Mouse (Mus musculus) CH12.LX (cell line): ENCODE results near the gene Bmf. TPM values are rescaled to one million over a fixed set of nuclear protein-coding genes. Genes with fewer than 3 reads are reported as not detected.

Source experiments
- DNase-seq: peaks from one replicate; pipeline ENCODE4 v3.0.0-alpha.2; 2013; ENCODE audit errors: extremely low read depth
- H3K27ac ChIP-seq: 2 replicates; pipeline ENCODE4 v1.5.1; 2012; ENCODE audit warnings: low read depth, mild to moderate bottlenecking, control low read depth, moderate library complexity; ENCODE audit not compliant: insufficient read depth
- H3K27me3 ChIP-seq: replicated peaks from 2 replicates; pipeline ENCODE3; 2012; ENCODE audit warnings: inconsistent platforms
- H3K36me3 ChIP-seq, 2 experiments: replicated peaks in 1 of 2; 2 replicates each; pipeline versions ENCODE3 to v1.6.1; 2012; ENCODE audit warnings: inconsistent platforms in 1 of 2, low read length in 1 of 2, mild to moderate bottlenecking in 1 of 2, mixed read lengths in 1 of 2, moderate library complexity in 1 of 2; ENCODE audit not compliant: control insufficient read depth in 1 of 2, insufficient read depth in 1 of 2
- H3K4me1 ChIP-seq, 2 experiments: 2 replicates each; pipeline ENCODE4 v1.6.1; 2012; ENCODE audit warnings: inconsistent platforms in 1 of 2, moderate library complexity in 1 of 2; ENCODE audit not compliant: insufficient read depth in 2 of 2, control insufficient read depth in 1 of 2
- H3K4me2 ChIP-seq: 2 replicates; pipeline ENCODE4 v1.6.1; 2012; ENCODE audit warnings: low read depth, mild to moderate bottlenecking, control low read depth; ENCODE audit not compliant: poor library complexity, insufficient read depth, severe bottlenecking
- H3K4me3 ChIP-seq, 3 experiments: fragments of 150-350 bp in 1 of 3; sonication (generic) in 1 of 3; replicated peaks in 1 of 3; 2 replicates each; pipeline versions ENCODE3 to v1.5.1; 2011 to 2012; ENCODE audit warnings: low read depth in 2 of 3, low read length in 2 of 3, mild to moderate bottlenecking in 2 of 3, moderate library complexity in 2 of 3, control low read depth in 1 of 3, improper control_type of control experiment in 1 of 3, inconsistent platforms in 1 of 3, mixed read lengths in 1 of 3; ENCODE audit not compliant: poor library complexity in 1 of 3
- H3K79me2 ChIP-seq: replicated peaks from 2 replicates; pipeline ENCODE4 v1.6.1; 2012; ENCODE audit warnings: mild to moderate bottlenecking, moderate library complexity; ENCODE audit not compliant: control insufficient read depth, poor library complexity, insufficient read depth, severe bottlenecking; ENCODE audit errors: extremely low read depth
- H3K9ac ChIP-seq: 2 replicates; pipeline ENCODE4 v1.6.1; 2012; ENCODE audit warnings: low read depth, mild to moderate bottlenecking, control low read depth, moderate library complexity; ENCODE audit not compliant: insufficient read depth
- H3K9me3 ChIP-seq: replicated peaks from 2 replicates; pipeline ENCODE3; 2012; ENCODE audit warnings: low read length, inconsistent platforms, mixed read lengths
- BHLHE40 ChIP-seq: IDR thresholded peaks from 2 replicates; pipeline ENCODE4 v1.6.1; 2011; ENCODE audit warnings: mild to moderate bottlenecking, low read depth, low read length, improper control_type of control experiment
- CHD1 ChIP-seq: IDR thresholded peaks from 2 replicates; pipeline ENCODE4 v1.6.1; 2012; ENCODE audit warnings: low read depth, low read length, improper control_type of control experiment, inconsistent platforms
- CHD2 ChIP-seq: IDR thresholded peaks from 2 replicates; pipeline ENCODE4 v1.6.1; 2011; ENCODE audit warnings: low read length, improper control_type of control experiment
- CTCF ChIP-seq, 2 experiments: IDR thresholded peaks in 1 of 2; conservative IDR thresholded peaks in 1 of 2; 2 replicates each; pipeline ENCODE4 v1.5.1; 2011 to 2012; ENCODE audit warnings: low read depth in 2 of 2, low read length in 2 of 2, improper control_type of control experiment in 1 of 2, inconsistent platforms in 1 of 2, mild to moderate bottlenecking in 1 of 2, moderate library complexity in 1 of 2
- ELF1 ChIP-seq: IDR thresholded peaks from 2 replicates; pipeline ENCODE4 v1.6.1; 2014; ENCODE audit warnings: low read depth, mild to moderate bottlenecking, inconsistent platforms, low read length, improper control_type of control experiment
- EP300 ChIP-seq: IDR thresholded peaks from 2 replicates; pipeline ENCODE4 v1.6.1; 2011; ENCODE audit warnings: low read length, improper control_type of control experiment
- ETS1 ChIP-seq: conservative IDR thresholded peaks from 2 replicates; pipeline ENCODE4 v1.6.1; 2012; ENCODE audit warnings: low read depth, mild to moderate bottlenecking, inconsistent platforms, low read length, improper control_type of control experiment, moderate library complexity
- HCFC1 ChIP-seq: IDR thresholded peaks from 2 replicates; pipeline ENCODE4 v1.6.1; 2012; ENCODE audit warnings: low read depth, mild to moderate bottlenecking, inconsistent platforms, low read length, improper control_type of control experiment
- IRF4 ChIP-seq: IDR thresholded peaks from 2 replicates; pipeline ENCODE4 v1.6.1; 2014; ENCODE audit warnings: low read depth, mild to moderate bottlenecking, inconsistent platforms, low read length, improper control_type of control experiment
- JUND ChIP-seq: conservative IDR thresholded peaks from 2 replicates; pipeline ENCODE4 v1.6.1; 2011; ENCODE audit warnings: low read depth, low read length, improper control_type of control experiment
- KAT2A ChIP-seq: IDR thresholded peaks from 2 replicates; pipeline ENCODE4 v1.6.1; 2012; ENCODE audit warnings: low read length, improper control_type of control experiment, inconsistent platforms; ENCODE audit not compliant: insufficient replicate concordance
- MAFK ChIP-seq: IDR thresholded peaks from 2 replicates; pipeline ENCODE4 v1.6.1; 2011; ENCODE audit warnings: low read length, improper control_type of control experiment; ENCODE audit not compliant: insufficient replicate concordance
- MAX ChIP-seq: IDR thresholded peaks from 2 replicates; pipeline ENCODE4 v1.6.1; 2011; ENCODE audit warnings: low read length, improper control_type of control experiment
- MEF2A ChIP-seq: IDR thresholded peaks from 2 replicates; pipeline ENCODE4 v1.6.1; 2014; ENCODE audit warnings: low read depth, mild to moderate bottlenecking, inconsistent platforms, low read length, improper control_type of control experiment, borderline replicate concordance
- MXI1 ChIP-seq: IDR thresholded peaks from 2 replicates; pipeline ENCODE4 v1.6.1; 2011; ENCODE audit warnings: mild to moderate bottlenecking, low read depth, low read length, improper control_type of control experiment
- MYC ChIP-seq: IDR thresholded peaks from 2 replicates; pipeline ENCODE4 v1.6.1; 2011; ENCODE audit warnings: low read depth, mild to moderate bottlenecking, improper control_type of control experiment, low read length
- NELFE ChIP-seq: IDR thresholded peaks from 2 replicates; pipeline ENCODE4 v1.6.1; 2011; ENCODE audit warnings: low read depth, low read length, improper control_type of control experiment
- NRF1 ChIP-seq: IDR thresholded peaks from 2 replicates; pipeline ENCODE4 v1.6.1; 2014; ENCODE audit warnings: low read depth, mild to moderate bottlenecking, inconsistent platforms, low read length, improper control_type of control experiment, moderate library complexity
- PAX5 ChIP-seq: IDR thresholded peaks from 2 replicates; pipeline ENCODE4 v1.6.1; 2012; ENCODE audit warnings: low read length, inconsistent platforms, mixed read lengths
- POLR2A ChIP-seq: IDR thresholded peaks from 2 replicates; pipeline ENCODE4 v1.6.1; 2011; ENCODE audit warnings: low read depth, mild to moderate bottlenecking, improper control_type of control experiment, low read length
- POLR2AphosphoS2 ChIP-seq: IDR thresholded peaks from 2 replicates; pipeline ENCODE4 v1.6.1; 2011; ENCODE audit warnings: low read depth, low read length, improper control_type of control experiment
- RAD21 ChIP-seq: IDR thresholded peaks from 2 replicates; pipeline ENCODE4 v1.6.1; 2011; ENCODE audit warnings: low read depth, mild to moderate bottlenecking, low read length, improper control_type of control experiment, moderate library complexity
- RCOR1 ChIP-seq: conservative IDR thresholded peaks from 2 replicates; pipeline ENCODE4 v1.6.1; 2012; ENCODE audit warnings: low read depth, mild to moderate bottlenecking, inconsistent platforms, low read length, improper control_type of control experiment
- SIN3A ChIP-seq: IDR thresholded peaks from 2 replicates; pipeline ENCODE4 v1.6.1; 2012; ENCODE audit warnings: low read length, improper control_type of control experiment, inconsistent platforms
- TBP ChIP-seq: conservative IDR thresholded peaks from 2 replicates; pipeline ENCODE4 v1.6.1; 2011; ENCODE audit warnings: low read depth, low read length, improper control_type of control experiment
- TCF12 ChIP-seq: IDR thresholded peaks from 2 replicates; pipeline ENCODE4 v1.6.1; 2014; ENCODE audit warnings: low read depth, mild to moderate bottlenecking, inconsistent platforms, low read length, improper control_type of control experiment
- USF1 ChIP-seq: IDR thresholded peaks from 2 replicates; pipeline ENCODE4 v1.6.1; 2014; ENCODE audit warnings: low read depth, mild to moderate bottlenecking, inconsistent platforms, low read length, improper control_type of control experiment
- ZC3H11A ChIP-seq: IDR thresholded peaks from 2 replicates; pipeline ENCODE4 v1.6.1; 2012; ENCODE audit warnings: low read depth, mild to moderate bottlenecking, inconsistent platforms, low read length, improper control_type of control experiment
- ZMIZ1 ChIP-seq: IDR thresholded peaks from 2 replicates; pipeline ENCODE4 v1.6.1; 2012; ENCODE audit warnings: low read depth, mild to moderate bottlenecking, inconsistent platforms, low read length, improper control_type of control experiment
- dilution Hi-C: fragments of 300-500 bp; cut with MboI; formaldehyde crosslinking; loops from 2 replicates; pipeline ENCODE4 v1.14.3; 2020; ENCODE audit warnings: low sequenced_read_pairs; ENCODE audit not compliant: extremely low pct_unique_long_range_greater_than_20kb, extremely low pct_ligation_motif_present
- in situ Hi-C: fragments of 300-500 bp; cut with MboI; formaldehyde crosslinking; loops from 3 replicates; pipeline ENCODE4 v1.14.3; 2019; ENCODE audit warnings: low sequenced_read_pairs, low pct_ligation_motif_present, low pct_unique_long_range_greater_than_20kb, mixed read lengths
- polyA plus RNA-seq: library from polyadenylated mRNA; unstranded; fragments of >175 nt; gene quantifications from 2 replicates; pipeline ENCODE4 v1.2.1, GENCODE M21; 2012; ENCODE audit warnings: low read depth; ENCODE audit not compliant: insufficient read length
- total RNA-seq, 2 experiments: library from RNA; depleted of rRNA; stranded (reverse); fragments of 300-350 nt in 1 of 2; fragments of >200 nt in 1 of 2; gene quantifications; 2 replicates each; pipeline ENCODE4 v1.2.3; 2012 to 2014

Gene Bmf
- total and polyA plus RNA-seq, 3 experiments: 1.4 to 5.6 (median 2.6) TPM

DNA sequence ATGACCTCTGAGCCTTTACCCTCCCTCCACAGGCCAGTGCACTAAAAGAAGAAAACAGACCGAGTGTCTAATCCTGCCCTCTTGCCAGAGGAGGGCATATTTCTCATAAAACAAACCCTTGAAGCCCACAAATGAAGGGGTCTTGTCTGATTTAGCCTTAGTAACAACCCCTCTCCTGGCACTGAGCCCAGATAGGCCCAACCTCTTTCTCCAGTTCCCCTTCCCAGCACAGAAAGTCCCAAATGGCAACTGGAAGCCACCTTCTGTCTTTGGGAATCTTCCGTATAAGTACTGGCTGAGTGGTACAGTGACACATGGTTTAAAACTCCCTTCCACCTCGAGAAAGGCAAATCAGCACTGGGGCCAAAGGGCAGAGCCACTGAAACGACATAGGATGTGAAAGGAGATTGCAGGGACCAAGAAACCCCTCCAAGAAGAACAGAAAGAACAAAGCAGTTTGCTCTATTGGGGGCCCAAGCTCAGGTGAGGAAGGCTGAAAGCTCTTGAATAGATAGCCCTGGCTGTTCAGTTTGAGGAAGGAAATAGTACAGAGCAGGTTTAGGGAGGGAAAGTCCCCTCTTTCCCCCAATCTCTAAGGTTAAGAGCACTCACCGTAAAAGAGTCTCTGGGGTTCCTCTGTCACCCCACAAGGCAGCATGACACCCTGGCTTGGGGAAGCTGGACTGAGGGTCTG is 3.2 kb downstream of the Bmf start:
- Histone ChIP-seq H3K9me3 (peaks cover under 1% of the 10 kb centered on the region), H3K9ac (peak overlapping the region; percentile 64), H3K36me3 (no peaks in the 10 kb centered on the region), H3K27me3 (no peaks in the 10 kb centered on the region), H3K4me2 (peak overlapping the region; percentile 95), H3K4me1 (peaks cover 35 to 78% of the 10 kb centered on the region in 2 experiments), H3K79me2 (no peaks in the 10 kb centered on the region)
- dilution Hi-C loops: no loop called here
- no peak for DNase-seq
- no peak for TF ChIP-seq PAX5
- TF ChIP-seq EP300: peak; percentile 43; the same call in 1 of the 2 replicates
- no peak for TF ChIP-seq CHD1
- peak; percentile 86 for TF ChIP-seq TBP
- TF ChIP-seq IRF4: peak; percentile 46; the same call in 1 of the 2 replicates
- TF ChIP-seq ETS1: peak; percentile 21
- TF ChIP-seq JUND: no peak
- TF ChIP-seq BHLHE40: 0 out of 2 replicates have a peak, but pooled peaks have one; percentile 32
- no peak for TF ChIP-seq ZMIZ1
- TF ChIP-seq NRF1: no peak
- TF ChIP-seq, all 38 proteins: peak for 5
- H3K27ac ChIP-seq: peak overlapping the region; percentile 85
- in situ Hi-C loops: no loop called here
- H3K4me3 ChIP-seq: peak overlapping the region; percentile 8 to 33 (median 30)

DNA sequence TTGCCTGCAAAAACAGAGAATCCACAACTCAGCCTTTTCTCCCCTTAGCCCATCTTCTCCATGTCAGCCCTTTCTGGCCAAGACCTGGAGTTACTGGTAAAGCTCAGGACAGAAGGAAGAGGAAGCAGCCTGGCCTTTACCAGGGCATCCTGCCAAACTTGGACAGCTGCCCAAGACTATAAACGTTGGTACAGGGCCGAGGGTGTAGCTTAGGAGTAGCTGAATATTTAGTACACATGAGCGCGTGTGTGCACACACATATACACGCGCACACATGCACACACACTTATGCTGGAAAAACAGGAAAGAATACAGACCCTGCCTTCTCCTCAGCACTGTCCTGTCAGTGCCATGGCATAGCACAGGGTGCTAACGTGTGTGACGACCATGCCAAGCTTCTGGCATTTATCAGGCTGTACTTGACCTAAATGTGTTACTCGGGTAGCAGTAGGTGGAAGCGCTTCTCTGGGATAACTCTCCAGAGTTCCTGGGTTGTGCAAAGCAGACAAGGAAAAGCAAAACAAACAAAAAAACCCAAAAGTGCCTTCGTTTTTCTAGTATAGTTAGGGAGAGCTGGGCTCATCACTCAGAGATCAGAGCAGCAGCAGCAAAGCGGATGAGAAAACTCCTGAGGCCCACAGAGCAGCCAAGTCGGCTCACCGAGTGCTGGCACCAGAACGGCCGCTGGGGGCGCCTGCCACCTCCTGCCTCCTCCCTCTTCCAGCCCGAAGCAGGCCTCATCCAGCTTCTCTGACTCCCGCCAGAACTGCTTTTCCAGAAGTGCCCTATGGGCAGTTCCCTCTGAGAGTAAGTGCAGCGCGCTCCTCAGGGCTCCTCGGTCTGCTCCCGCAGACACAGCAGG is 4.0 kb downstream of the Bmf start:
- H3K4me1 ChIP-seq: peaks cover 36 to 86% of the 10 kb centered on the region in 2 experiments
- dilution Hi-C loops (no loop called here), in situ Hi-C loops (no loop called here)
- H3K4me3 ChIP-seq: peak overlapping the region; percentile 8 to 33 (median 30)
- no peaks in the 10 kb centered on the region for H3K9me3 ChIP-seq
- H3K36me3 ChIP-seq: no peaks in the 10 kb centered on the region
- DNase-seq: peak; percentile 78
- H3K27ac ChIP-seq: peak overlapping the region; percentile 85
- H3K9ac ChIP-seq: peak overlapping the region; percentile 64
- no peaks in the 10 kb centered on the region for H3K27me3 ChIP-seq
- H3K79me2 ChIP-seq: no peaks in the 10 kb centered on the region
- peak overlapping the region; percentile 95 for H3K4me2 ChIP-seq
- TF ChIP-seq MEF2A (peak; percentile 57; the same call in 1 of the 2 replicates), CHD2 (no peak), EP300 (no peak), CTCF (conservative IDR thresholded peaks at IDR 0.05 in 1 of 2, IDR thresholded peaks at IDR 0.05 in 1 of 2; ENCODE audit: low read depth in 2 of 2, low read length in 2 of 2) (peak; percentile 45 to 78; a peak in 3 of 4 replicates), ELF1 (no peak), CHD1 (no peak), ZC3H11A (no peak), MAFK (no peak), ZMIZ1 (no peak), POLR2A (no peak), POLR2AphosphoS2 (no peak), SIN3A (no peak), RAD21 (peak; percentile 48), TCF12 (no peak), IRF4 (peak; percentile 32; the same call in 1 of the 2 replicates), MAX (no peak), ETS1 (0 out of 2 replicates have a peak, but pooled peaks have one; percentile 11), RCOR1 (no peak), TBP (no peak), MYC (no peak), MXI1 (no peak), KAT2A (no peak), HCFC1 (no peak), USF1 (no peak), NELFE (0 out of 2 replicates have a peak, but pooled peaks have one; percentile 25)
